Mouse (Mus musculus): ENCODE results near the gene Hs1bp3.

Gene Hs1bp3

GRCm38 (mm10) chr12:8337286-8338060, 24.2 kb downstream of the Hs1bp3 start:
- no peak for DNase-seq

GRCm38 (mm10) chr12:8338491-8338890, 25.3 kb downstream of the Hs1bp3 start:
- no peak for DNase-seq

- no peak for DNase-seq
Measured at GRCm38 (mm10) chr12:8338918-8339317, 25.7 kb downstream of the Hs1bp3 start.

DNA sequence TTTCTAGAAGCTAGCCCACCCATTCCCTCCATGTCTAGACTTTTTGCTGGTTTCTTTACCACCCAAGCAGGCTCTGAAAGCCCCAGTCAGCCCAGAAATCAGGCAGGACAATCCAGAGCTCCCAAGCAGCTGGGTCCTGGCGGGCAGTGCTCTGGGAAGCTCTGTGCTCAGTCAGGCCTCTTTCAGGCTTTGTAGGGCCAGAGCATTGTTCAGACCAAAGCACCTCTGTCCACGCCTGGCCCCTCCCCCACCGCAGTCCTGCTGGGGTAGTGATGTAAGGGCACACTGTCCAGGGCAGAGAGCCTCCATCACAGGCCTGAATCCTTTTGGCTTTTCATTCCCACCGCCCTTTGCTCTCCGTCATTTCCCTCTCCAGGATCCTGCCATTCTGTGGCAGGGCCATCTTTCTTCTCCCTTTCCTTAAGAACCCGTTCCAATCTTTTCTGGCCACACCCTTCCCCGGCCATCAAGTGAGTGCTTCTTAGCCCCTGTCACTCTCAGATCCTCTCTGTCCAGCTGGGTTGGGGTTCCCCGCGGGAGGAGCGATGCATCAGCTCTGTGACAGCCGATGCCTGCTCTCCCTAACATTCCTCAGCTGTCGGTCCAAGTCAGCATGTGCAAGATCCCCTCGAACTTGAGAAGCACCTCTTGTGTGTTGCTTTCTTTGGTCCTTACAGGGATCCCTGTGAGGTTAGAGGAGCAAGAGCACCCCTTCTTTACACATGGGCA, 26.5 kb downstream of the Hs1bp3 start:
- DNase-seq, result no peak

DNA sequence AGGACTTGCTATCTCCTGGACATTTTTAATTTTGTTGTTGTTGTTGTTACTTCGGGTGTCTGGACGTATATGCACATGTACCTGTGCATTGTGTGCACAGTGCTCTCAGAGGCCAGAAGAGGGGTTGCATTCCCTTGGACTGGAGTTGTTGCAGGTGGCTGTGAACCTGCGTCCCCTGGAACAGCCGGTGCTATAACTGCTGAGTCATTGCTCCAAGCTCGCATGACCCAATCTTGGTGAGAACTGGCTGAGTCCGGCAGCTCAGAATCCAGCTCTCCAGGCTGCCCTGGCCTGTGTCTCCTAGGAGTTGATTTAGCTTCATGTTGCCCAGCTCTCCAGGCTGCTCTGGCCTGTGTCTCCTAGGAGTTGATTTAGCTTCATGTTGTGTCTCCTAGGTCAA, 27.8 kb downstream of the Hs1bp3 start:
- DNase-seq, result no peak

GRCm38 (mm10) chr12:8343381-8343780, 30.1 kb downstream of the Hs1bp3 start:
- no peak for DNase-seq

DNA sequence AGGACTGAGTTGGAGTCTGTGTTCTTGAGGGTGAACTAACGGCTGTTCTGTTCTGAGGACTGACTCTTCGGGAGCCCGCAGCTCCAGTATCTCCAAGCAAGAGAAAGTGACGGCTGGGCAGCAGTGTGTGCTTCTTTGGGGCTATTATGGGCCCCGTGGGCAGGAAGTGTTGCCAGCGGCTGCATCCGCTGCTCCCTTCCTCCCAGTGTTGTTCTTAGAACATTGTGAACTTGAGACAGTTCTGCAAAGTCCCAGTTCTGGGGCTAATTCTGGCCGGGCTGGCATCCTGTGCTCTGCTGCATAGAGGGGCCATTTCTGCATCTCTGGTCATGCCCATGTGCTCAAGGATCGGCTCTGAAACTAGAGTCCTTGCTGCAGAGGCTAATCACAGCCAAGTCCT, 31.7 kb downstream of the Hs1bp3 start:
- DNase-seq, result peak; percentile 78

- no peak for DNase-seq
Measured at GRCm38 (mm10) chr12:8345539-8345938, 32.3 kb downstream of the Hs1bp3 start.

- DNase-seq, result no peak
Measured at GRCm38 (mm10) chr12:8347746-8348462, 34.7 kb downstream of the Hs1bp3 start.

GRCm38 (mm10) chr12:8348733-8349513, 35.7 kb downstream of the Hs1bp3 start:
- DNase-seq, result peak; percentile 60

DNA sequence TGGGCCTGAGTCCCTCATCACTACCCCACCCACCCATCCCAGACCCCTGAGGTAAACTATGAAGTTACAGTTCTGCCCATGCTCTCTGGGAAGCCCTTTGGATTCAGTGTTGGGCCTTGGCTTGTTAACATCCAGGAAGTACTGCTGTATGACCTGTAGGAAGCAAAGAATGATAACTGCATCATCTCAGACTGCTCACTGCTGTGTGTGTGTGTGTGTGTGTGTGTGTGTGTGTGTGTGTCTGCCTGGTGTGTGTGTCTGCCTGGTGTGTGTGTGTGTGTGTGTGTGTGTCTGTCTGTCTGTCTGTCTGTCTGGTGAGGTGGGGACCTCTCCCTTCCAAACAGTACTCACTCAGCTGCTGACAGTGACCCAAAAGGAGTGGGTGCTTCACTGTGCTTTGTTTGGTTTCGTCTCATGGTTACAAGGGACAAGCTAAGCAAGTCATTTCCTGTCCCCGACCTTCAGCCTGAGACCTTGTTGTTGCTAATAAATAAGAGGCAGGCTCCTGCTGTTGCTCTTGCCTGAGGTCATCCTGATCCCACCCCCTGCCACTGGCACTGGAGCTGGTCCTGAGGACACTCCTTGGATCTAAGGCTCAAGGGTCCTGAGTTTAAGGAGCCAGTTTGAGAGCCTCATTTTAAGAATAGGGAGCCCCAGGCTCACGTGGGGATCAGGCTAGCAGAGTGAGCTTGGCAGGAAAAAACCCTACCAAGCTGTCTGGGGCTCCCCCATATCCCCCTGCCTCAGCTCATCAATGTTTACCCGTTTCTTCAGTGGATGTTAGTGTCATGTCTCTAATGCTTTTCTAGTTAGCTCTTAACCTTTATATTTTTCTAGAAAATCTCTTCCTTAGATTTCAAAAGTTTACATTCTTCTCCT, 38.0 kb downstream of the Hs1bp3 start:
- DNase-seq, result peak; percentile 80

DNA sequence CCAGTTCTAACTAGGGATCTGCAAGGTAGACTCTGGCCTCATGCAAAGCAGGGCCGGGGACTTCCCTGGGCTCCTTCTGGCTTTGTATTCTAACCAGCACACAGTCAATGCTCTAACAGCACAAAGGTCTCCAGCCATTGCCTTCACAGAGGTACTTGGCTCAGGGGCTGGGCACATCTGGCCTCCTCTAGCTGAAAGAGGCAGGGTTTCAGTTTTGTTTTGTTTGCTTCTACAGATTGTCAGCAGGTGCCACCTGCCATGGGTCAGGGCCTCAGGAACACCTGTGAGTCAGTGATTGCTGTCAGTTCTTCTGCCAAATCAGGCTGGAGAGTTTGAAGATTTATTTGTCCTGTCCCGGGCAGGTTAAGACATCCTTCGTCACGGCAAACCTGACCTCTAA, 39.8 kb downstream of the Hs1bp3 start:
- DNase-seq, result no peak

GRCm38 (mm10) chr12:8354187-8354586, 41.0 kb downstream of the Hs1bp3 start:
- DNase-seq, result peak; percentile 65

GRCm38 (mm10) chr12:8355011-8355410, 41.8 kb downstream of the Hs1bp3 start:
- no peak for DNase-seq

- peak; percentile 85 for DNase-seq
Measured at GRCm38 (mm10) chr12:8357449-8357848, 44.2 kb downstream of the Hs1bp3 start.

- no peak for DNase-seq
Measured at GRCm38 (mm10) chr12:8358344-8358966, 45.2 kb downstream of the Hs1bp3 start.

- no peak for DNase-seq
Measured at GRCm38 (mm10) chr12:8359418-8360112, 46.3 kb downstream of the Hs1bp3 start.

DNA sequence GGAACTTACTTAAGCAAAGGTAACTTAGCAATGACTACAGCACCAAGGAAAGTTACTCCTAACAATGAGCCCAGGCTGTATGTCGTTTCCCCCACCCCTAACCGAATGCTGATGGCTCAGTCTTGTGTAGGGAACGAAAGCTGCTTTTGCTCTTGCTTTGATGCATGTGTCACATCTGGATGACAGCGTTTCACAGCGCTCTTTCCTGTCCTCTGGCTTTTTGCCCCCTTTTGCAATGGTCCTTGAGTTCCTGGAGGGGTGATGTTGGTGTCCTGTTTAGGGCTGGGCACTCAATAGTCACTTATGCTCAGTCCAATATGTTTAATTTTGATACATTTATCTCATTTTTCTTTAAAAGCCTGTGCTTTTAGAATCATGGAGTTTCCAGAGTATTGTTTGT, 48.6 kb downstream of the Hs1bp3 start:
- DNase-seq, result no peak

- DNase-seq, result no peak
Measured at GRCm38 (mm10) chr12:8362400-8362799, 49.2 kb downstream of the Hs1bp3 start.

DNA sequence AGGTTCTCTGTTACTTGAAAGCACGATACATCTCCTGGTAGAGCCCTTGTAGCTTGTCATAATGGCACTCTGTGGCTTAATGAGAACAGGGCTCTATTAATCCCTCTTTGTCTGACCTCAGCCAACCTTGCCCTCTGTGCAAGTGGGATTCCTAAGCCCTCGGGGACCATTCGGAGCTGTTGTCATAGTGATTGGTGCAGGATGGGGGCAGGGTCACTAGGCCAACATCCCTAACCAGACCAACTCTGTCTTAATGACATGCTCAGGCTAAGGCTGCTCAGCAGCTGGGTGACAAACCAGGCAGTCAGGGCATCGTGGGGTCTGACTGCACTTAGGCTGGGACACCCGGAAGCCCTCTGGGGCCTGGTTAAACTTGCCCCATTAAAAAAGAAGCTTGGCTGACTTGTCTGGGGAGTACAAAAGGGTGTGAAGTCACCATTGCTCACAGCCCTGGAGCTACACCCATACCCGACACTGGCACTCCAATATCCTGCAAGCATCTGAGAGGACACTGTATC, 51.1 kb downstream of the Hs1bp3 start:
- DNase-seq, result no peak

All from kidney, postnatal 14 days (tissue).